Mouse (Mus musculus): ENCODE results near the gene Cldn14. TPM values are rescaled to one million over a fixed set of nuclear protein-coding genes. Genes with fewer than 3 reads are reported as not detected.

Cldn14 gene
- polyA plus RNA-seq, 1 experiment from 2014 or later: not detected

GRCm38 (mm10) chr16:93935009-93935408 lies 73.6 kb downstream of the Cldn14 start:
- no peak overlapping the region for H3K27ac ChIP-seq (ENCODE audit: low read length)
- H3K9me3 ChIP-seq (ENCODE audit: control insufficient read depth, low read depth, low read length): no peaks in the 10 kb centered on the region
- no peaks in the 10 kb centered on the region; the same call in 1 of the 2 replicates for H3K4me1 ChIP-seq (ENCODE audit: control insufficient read depth, insufficient read depth, low read length)
- no peaks in the 10 kb centered on the region for H3K36me3 ChIP-seq (ENCODE audit: control insufficient read depth, insufficient read depth, low read length)
- 15% methylated on average over 7 of the region's 7 CpGs for WGBS
- no peak overlapping the region for H3K9ac ChIP-seq (replicated peaks; ENCODE audit: low read depth, low read length)
- H3K4me2 ChIP-seq (replicated peaks; ENCODE audit: low read depth, low read length): no peak overlapping the region
- ATAC-seq (ENCODE audit: insufficient number of reproducible peaks, insufficient read depth, low FRiP score, low read depth): 0 out of 2 replicates have a peak, but pooled peaks have one; percentile 35
- H3K27me3 ChIP-seq (ENCODE audit: control insufficient read depth, insufficient read depth, low read length): no peaks in the 10 kb centered on the region; the same call in 1 of the 2 replicates
- no peak overlapping the region for H3K4me3 ChIP-seq (ENCODE audit: low read depth, low read length)

GRCm38 (mm10) chr16:93934588-93934987 lies 74.0 kb downstream of the Cldn14 start:
- H3K4me3 ChIP-seq (ENCODE audit: low read depth, low read length): no peak overlapping the region
- no peak for ATAC-seq (ENCODE audit: insufficient number of reproducible peaks, insufficient read depth, low FRiP score, low read depth)
- H3K4me1 ChIP-seq (ENCODE audit: control insufficient read depth, insufficient read depth, low read length): no peaks in the 10 kb centered on the region; the same call in 1 of the 2 replicates
- no peak overlapping the region for H3K9ac ChIP-seq (replicated peaks; ENCODE audit: low read depth, low read length)
- no peaks in the 10 kb centered on the region for H3K36me3 ChIP-seq (ENCODE audit: control insufficient read depth, insufficient read depth, low read length)
- H3K27ac ChIP-seq (ENCODE audit: low read length): no peak overlapping the region
- WGBS: 24% methylated on average over 13 of the region's 13 CpGs
- no peak overlapping the region for H3K4me2 ChIP-seq (replicated peaks; ENCODE audit: low read depth, low read length)
- H3K9me3 ChIP-seq (ENCODE audit: control insufficient read depth, low read depth, low read length): no peaks in the 10 kb centered on the region
- no peaks in the 10 kb centered on the region; the same call in 1 of the 2 replicates for H3K27me3 ChIP-seq (ENCODE audit: control insufficient read depth, insufficient read depth, low read length)

- Histone ChIP-seq H3K27me3 (ENCODE audit: control insufficient read depth, insufficient read depth, low read length) (no peaks in the 10 kb centered on the region; the same call in 1 of the 2 replicates), H3K4me2 (replicated peaks; ENCODE audit: low read depth, low read length) (no peak overlapping the region), H3K9ac (replicated peaks; ENCODE audit: low read depth, low read length) (no peak overlapping the region), H3K4me3 (ENCODE audit: low read depth, low read length) (no peak overlapping the region), H3K27ac (ENCODE audit: low read length) (no peak overlapping the region), H3K36me3 (ENCODE audit: control insufficient read depth, insufficient read depth, low read length) (no peaks in the 10 kb centered on the region), H3K4me1 (ENCODE audit: control insufficient read depth, insufficient read depth, low read length) (no peaks in the 10 kb centered on the region), H3K9me3 (ENCODE audit: control insufficient read depth, low read depth, low read length) (no peaks in the 10 kb centered on the region)
- ATAC-seq (ENCODE audit: insufficient number of reproducible peaks, insufficient read depth, low FRiP score, low read depth): no peak
- WGBS: 54% methylated on average over 17 of the region's 17 CpGs
Measured at GRCm38 (mm10) chr16:93932185-93933168, 76.2 kb downstream of the Cldn14 start.

- no peaks in the 10 kb centered on the region for H3K9me3 ChIP-seq (ENCODE audit: control insufficient read depth, low read depth, low read length)
- no peak for ATAC-seq (ENCODE audit: insufficient number of reproducible peaks, insufficient read depth, low FRiP score, low read depth)
- H3K27me3 ChIP-seq (ENCODE audit: control insufficient read depth, insufficient read depth, low read length): 0 out of 2 replicates have a peak, but pooled peaks cover 3% of the 10 kb centered on the region
- H3K27ac ChIP-seq (ENCODE audit: low read length): no peak overlapping the region
- 85% methylated on average over 17 of the region's 17 CpGs for WGBS
- H3K4me3 ChIP-seq (ENCODE audit: low read depth, low read length): no peak overlapping the region
- no peak overlapping the region for H3K9ac ChIP-seq (replicated peaks; ENCODE audit: low read depth, low read length)
- H3K4me2 ChIP-seq (replicated peaks; ENCODE audit: low read depth, low read length): no peak overlapping the region
- no peaks in the 10 kb centered on the region for H3K36me3 ChIP-seq (ENCODE audit: control insufficient read depth, insufficient read depth, low read length)
- no peaks in the 10 kb centered on the region for H3K4me1 ChIP-seq (ENCODE audit: control insufficient read depth, insufficient read depth, low read length)
Measured at GRCm38 (mm10) chr16:93929370-93930032, 79.1 kb downstream of the Cldn14 start.

GRCm38 (mm10) chr16:93925684-93926247 lies 82.9 kb downstream of the Cldn14 start:
- no peak overlapping the region for H3K4me2 ChIP-seq (replicated peaks; ENCODE audit: low read depth, low read length)
- 82% methylated on average over 8 of the region's 8 CpGs for WGBS
- no peak for ATAC-seq (ENCODE audit: insufficient number of reproducible peaks, insufficient read depth, low FRiP score, low read depth)

GRCm38 (mm10) chr16:93923788-93924187 lies 84.8 kb downstream of the Cldn14 start:
- Histone ChIP-seq H3K27ac (ENCODE audit: low read length) (no peak overlapping the region), H3K36me3 (ENCODE audit: control insufficient read depth, insufficient read depth, low read length) (no peaks in the 10 kb centered on the region), H3K4me2 (replicated peaks; ENCODE audit: low read depth, low read length) (no peak overlapping the region), H3K27me3 (ENCODE audit: control insufficient read depth, insufficient read depth, low read length) (0 out of 2 replicates have a peak, but pooled peaks cover 3% of the 10 kb centered on the region), H3K9me3 (ENCODE audit: control insufficient read depth, low read depth, low read length) (no peaks in the 10 kb centered on the region), H3K4me1 (ENCODE audit: control insufficient read depth, insufficient read depth, low read length) (no peaks in the 10 kb centered on the region), H3K9ac (replicated peaks; ENCODE audit: low read depth, low read length) (no peak overlapping the region), H3K4me3 (ENCODE audit: low read depth, low read length) (no peak overlapping the region)
- 59% methylated on average over 7 of the region's 7 CpGs for WGBS
- no peak for ATAC-seq (ENCODE audit: insufficient number of reproducible peaks, insufficient read depth, low FRiP score, low read depth)

More at GRCm38 (mm10) chr16:93925684-93926247, 82.9 kb downstream of the Cldn14 start:
- no peaks in the 10 kb centered on the region for H3K36me3 ChIP-seq (ENCODE audit: control insufficient read depth, insufficient read depth, low read length)
- H3K9me3 ChIP-seq (ENCODE audit: control insufficient read depth, low read depth, low read length): no peaks in the 10 kb centered on the region
- 0 out of 2 replicates have a peak, but pooled peaks cover 3% of the 10 kb centered on the region for H3K27me3 ChIP-seq (ENCODE audit: control insufficient read depth, insufficient read depth, low read length)
- H3K9ac ChIP-seq (replicated peaks; ENCODE audit: low read depth, low read length): no peak overlapping the region
- no peaks in the 10 kb centered on the region for H3K4me1 ChIP-seq (ENCODE audit: control insufficient read depth, insufficient read depth, low read length)
- no peak overlapping the region for H3K4me3 ChIP-seq (ENCODE audit: low read depth, low read length)
- H3K27ac ChIP-seq (ENCODE audit: low read length): no peak overlapping the region

- H3K27me3 ChIP-seq (ENCODE audit: control insufficient read depth, insufficient read depth, low read length): 0 out of 2 replicates have a peak, but pooled peaks cover 3% of the 10 kb centered on the region
- no peaks in the 10 kb centered on the region for H3K4me1 ChIP-seq (ENCODE audit: control insufficient read depth, insufficient read depth, low read length)
- no peak overlapping the region for H3K4me3 ChIP-seq (ENCODE audit: low read depth, low read length)
- H3K9me3 ChIP-seq (ENCODE audit: control insufficient read depth, low read depth, low read length): no peaks in the 10 kb centered on the region
- H3K4me2 ChIP-seq (replicated peaks; ENCODE audit: low read depth, low read length): no peak overlapping the region
- no peaks in the 10 kb centered on the region for H3K36me3 ChIP-seq (ENCODE audit: control insufficient read depth, insufficient read depth, low read length)
- H3K9ac ChIP-seq (replicated peaks; ENCODE audit: low read depth, low read length): no peak overlapping the region
- WGBS: 85% methylated on average over 5 of the region's 5 CpGs
- ATAC-seq (ENCODE audit: insufficient number of reproducible peaks, insufficient read depth, low FRiP score, low read depth): no peak
- H3K27ac ChIP-seq (ENCODE audit: low read length): no peak overlapping the region
Measured at GRCm38 (mm10) chr16:93922835-93923389, 85.7 kb downstream of the Cldn14 start.

GRCm38 (mm10) chr16:93920673-93921072 lies 88.0 kb downstream of the Cldn14 start:
- Histone ChIP-seq H3K4me3 (ENCODE audit: low read depth, low read length) (no peak overlapping the region), H3K27me3 (ENCODE audit: control insufficient read depth, insufficient read depth, low read length) (0 out of 2 replicates have a peak, but pooled peaks cover 3% of the 10 kb centered on the region), H3K36me3 (ENCODE audit: control insufficient read depth, insufficient read depth, low read length) (no peaks in the 10 kb centered on the region), H3K27ac (ENCODE audit: low read length) (no peak overlapping the region), H3K9me3 (ENCODE audit: control insufficient read depth, low read depth, low read length) (no peaks in the 10 kb centered on the region), H3K9ac (replicated peaks; ENCODE audit: low read depth, low read length) (no peak overlapping the region), H3K4me2 (replicated peaks; ENCODE audit: low read depth, low read length) (no peak overlapping the region), H3K4me1 (ENCODE audit: control insufficient read depth, insufficient read depth, low read length) (no peaks in the 10 kb centered on the region)
- 70% methylated on average over 4 of the region's 4 CpGs for WGBS
- no peak for ATAC-seq (ENCODE audit: insufficient number of reproducible peaks, insufficient read depth, low FRiP score, low read depth)

Measured in stomach, embryonic 14.5 days (tissue).